Mouse (Mus musculus) urinary bladder, adult 2 months (tissue): ENCODE data around the gene Nectin2. TPM values are rescaled to one million over a fixed set of nuclear protein-coding genes. Genes with fewer than 3 reads are reported as not detected.

Experiments used
- DNase-seq: peaks from one replicate; pipeline ENCODE4 v3.0.0; 2022; ENCODE audit warnings: low spot score
- polyA plus RNA-seq: library from polyadenylated mRNA; depleted of rRNA; stranded (reverse); fragments of >200 nt; gene quantifications from 2 replicates; pipeline ENCODE4 v1.2.3, GENCODE M21; 2012

Nectin2 gene
- polyA plus RNA-seq, 1 experiment: 37.9 TPM

- DNase-seq: no peak
Observed at GRCm38 (mm10) chr7:19712414-19712813, 37.9 kb downstream of the Nectin2 start.

GRCm38 (mm10) chr7:19710650-19711049, 39.6 kb downstream of the Nectin2 start:
- no peak for DNase-seq

GRCm38 (mm10) chr7:19705271-19705670, 45.0 kb downstream of the Nectin2 start:
- no peak for DNase-seq

GRCm38 (mm10) chr7:19704475-19704874, 45.8 kb downstream of the Nectin2 start:
- no peak for DNase-seq

- no peak for DNase-seq
Observed at GRCm38 (mm10) chr7:19702859-19703555, 47.3 kb downstream of the Nectin2 start.

GRCm38 (mm10) chr7:19701069-19701761, 49.1 kb downstream of the Nectin2 start:
- no peak for DNase-seq

GRCm38 (mm10) chr7:19700299-19701068, 49.8 kb downstream of the Nectin2 start:
- DNase-seq: no peak

- no peak for DNase-seq
Observed at GRCm38 (mm10) chr7:19699827-19700148, 50.5 kb downstream of the Nectin2 start.

GRCm38 (mm10) chr7:19698907-19699826, 51.1 kb downstream of the Nectin2 start, which contains the start of gene Apoe:
Gene Apoe (minus strand): TSS chr7:19699188.
- no peak for DNase-seq

GRCm38 (mm10) chr7:19697949-19698906, 52.1 kb downstream of the Nectin2 start:
- DNase-seq: no peak

- DNase-seq: no peak
Observed at GRCm38 (mm10) chr7:19696336-19696873, 53.9 kb downstream of the Nectin2 start.

GRCm38 (mm10) chr7:19695881-19696280, 54.4 kb downstream of the Nectin2 start:
- no peak for DNase-seq

GRCm38 (mm10) chr7:19695213-19695594, 55.1 kb downstream of the Nectin2 start:
- no peak for DNase-seq

- no peak for DNase-seq
Observed at GRCm38 (mm10) chr7:19694336-19695212, 55.7 kb downstream of the Nectin2 start.

- no peak for DNase-seq
Observed at GRCm38 (mm10) chr7:19693421-19693820, 56.9 kb downstream of the Nectin2 start.

- no peak for DNase-seq
Observed at GRCm38 (mm10) chr7:19691873-19692865, 58.1 kb downstream of the Nectin2 start, which contains the start of gene Apoc1. Gene Apoc1 (minus strand): TSS chr7:19692660.

- no peak for DNase-seq
Observed at GRCm38 (mm10) chr7:19691434-19691833, 58.8 kb downstream of the Nectin2 start.

- no peak for DNase-seq
Observed at GRCm38 (mm10) chr7:19690845-19691244, 59.4 kb downstream of the Nectin2 start.
